Mouse (Mus musculus) skeletal muscle tissue, adult 2 months (tissue): ENCODE measurements around the gene Gm49510.

Experiments
- DNase-seq: peaks from one replicate; pipeline ENCODE4 v3.0.0-alpha.2; 2012; ENCODE audit warnings: low read depth, low spot score

Gm49510 gene

GRCm38 (mm10) chr15:78914823-78915659 is 15.6 kb downstream of the Gm49510 start:
- no peak for DNase-seq

DNA sequence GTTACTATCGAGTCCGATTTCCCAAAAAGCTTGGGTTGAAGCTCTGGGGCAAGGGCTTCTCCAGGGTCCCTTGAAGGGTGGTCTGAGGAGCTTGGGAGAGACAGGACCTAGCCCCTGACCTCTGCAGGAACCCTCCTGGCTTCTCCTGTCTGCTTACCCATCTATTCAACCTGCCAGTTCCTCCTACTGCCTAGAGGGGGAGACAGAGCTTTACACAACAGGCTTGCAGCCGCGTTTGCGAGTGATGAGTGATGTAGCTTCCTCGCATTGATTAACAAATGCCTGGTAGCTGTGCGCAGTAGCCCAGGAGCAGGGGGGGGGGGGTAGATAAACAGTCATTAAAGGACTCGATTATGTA is 16.2 kb downstream of the Gm49510 start:
- peak; percentile 73 for DNase-seq

GRCm38 (mm10) chr15:78916052-78916826 is 16.8 kb downstream of the Gm49510 start:
- DNase-seq: no peak

GRCm38 (mm10) chr15:78918126-78918525 is 18.7 kb downstream of the Gm49510 start:
- no peak for DNase-seq

DNA sequence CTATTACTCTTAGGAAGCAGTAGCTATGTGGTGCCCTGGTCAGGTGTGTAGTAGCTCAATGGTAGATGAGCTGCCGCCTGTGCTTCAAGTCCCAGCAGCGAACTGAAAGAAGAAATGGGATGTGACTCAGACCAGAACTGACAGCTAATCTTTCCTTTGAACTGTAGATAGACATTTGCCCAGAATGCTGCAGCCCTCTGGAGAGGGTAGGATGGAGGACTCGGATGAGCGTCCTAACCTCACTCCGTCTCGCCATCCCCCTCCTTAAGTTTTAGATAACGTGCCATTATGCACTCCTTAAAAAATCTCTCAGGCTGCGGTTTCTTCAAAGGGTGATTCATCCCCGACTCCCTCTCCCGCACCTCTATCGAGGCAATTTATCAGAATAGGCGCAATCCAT is 20.4 kb downstream of the Gm49510 start:
- no peak for DNase-seq

GRCm38 (mm10) chr15:78922700-78923099 is 23.2 kb downstream of the Gm49510 start:
- no peak for DNase-seq

- no peak for DNase-seq
Observed at GRCm38 (mm10) chr15:78923585-78923984, 24.1 kb downstream of the Gm49510 start.

DNA sequence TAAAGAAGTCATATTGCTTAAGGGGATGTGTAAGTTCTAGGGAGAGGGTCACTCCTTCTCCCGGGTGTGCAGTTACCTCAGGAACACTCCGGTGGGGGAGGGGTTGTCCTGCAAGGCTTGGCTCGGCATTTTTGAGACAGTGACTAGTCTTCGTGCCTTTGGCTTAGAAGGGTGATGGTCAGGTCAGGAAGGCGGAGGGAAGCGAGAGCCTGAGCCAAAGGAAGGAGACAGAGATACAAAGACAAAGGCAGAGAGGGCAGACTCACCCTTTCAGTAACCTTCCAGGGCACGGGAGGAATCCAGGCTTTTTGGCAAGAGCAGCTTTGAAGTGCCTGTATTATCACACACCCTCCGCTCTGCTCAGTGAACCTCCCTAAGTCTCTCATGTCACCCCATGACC is 25.7 kb downstream of the Gm49510 start:
- DNase-seq: no peak

DNA sequence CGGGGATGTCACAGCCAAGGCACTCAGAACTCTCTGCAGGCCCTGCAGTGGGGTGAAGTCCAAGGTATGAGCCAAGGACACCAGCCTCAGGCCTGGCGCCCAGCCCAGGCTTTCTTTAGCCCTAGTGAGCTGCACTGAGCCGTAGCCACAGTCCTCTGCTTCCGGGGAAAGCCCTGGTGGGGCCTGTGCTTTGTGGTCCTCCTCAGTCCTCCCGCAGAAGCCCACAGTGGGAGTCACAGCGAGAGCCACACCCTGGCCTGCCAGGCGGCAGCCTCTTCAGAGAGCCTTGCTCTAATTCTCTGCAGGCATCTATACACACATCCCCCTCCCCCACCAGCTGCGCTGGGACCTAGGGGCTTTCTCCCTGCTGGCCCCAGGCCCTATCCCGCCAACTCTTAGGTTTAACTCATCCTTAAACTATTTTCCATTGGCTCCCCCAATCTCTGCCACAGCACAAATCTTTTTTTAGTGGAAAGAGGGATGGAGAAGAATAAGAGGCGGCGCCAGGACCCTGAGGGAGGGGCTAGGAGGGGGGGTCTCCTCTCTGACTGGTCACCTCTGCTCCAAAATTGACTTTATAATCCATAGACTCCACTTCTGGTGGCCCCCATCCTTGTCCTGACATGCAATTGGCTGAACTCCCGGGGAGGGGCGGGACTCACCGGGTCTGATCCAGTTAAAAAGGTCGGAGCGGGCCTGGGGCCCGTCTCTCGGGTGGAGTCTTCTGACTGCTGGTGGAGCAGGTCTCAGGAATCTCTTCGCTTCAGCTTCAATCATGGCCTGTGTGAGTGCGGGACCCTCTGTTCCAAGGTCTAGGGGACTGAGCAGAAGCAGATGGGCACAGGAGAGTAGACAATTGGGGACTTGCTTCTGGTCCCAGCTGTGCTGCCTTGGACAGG is 26.8 kb downstream of the Gm49510 start, which contains the start of gene Lgals1:
Lgals1 (plus strand) TSS at position 705 of the 899 bp plus-strand sequence.
- peak; percentile 96 for DNase-seq

- peak; percentile 68 for DNase-seq
Observed at GRCm38 (mm10) chr15:78927021-78927787, 27.7 kb downstream of the Gm49510 start.

DNA sequence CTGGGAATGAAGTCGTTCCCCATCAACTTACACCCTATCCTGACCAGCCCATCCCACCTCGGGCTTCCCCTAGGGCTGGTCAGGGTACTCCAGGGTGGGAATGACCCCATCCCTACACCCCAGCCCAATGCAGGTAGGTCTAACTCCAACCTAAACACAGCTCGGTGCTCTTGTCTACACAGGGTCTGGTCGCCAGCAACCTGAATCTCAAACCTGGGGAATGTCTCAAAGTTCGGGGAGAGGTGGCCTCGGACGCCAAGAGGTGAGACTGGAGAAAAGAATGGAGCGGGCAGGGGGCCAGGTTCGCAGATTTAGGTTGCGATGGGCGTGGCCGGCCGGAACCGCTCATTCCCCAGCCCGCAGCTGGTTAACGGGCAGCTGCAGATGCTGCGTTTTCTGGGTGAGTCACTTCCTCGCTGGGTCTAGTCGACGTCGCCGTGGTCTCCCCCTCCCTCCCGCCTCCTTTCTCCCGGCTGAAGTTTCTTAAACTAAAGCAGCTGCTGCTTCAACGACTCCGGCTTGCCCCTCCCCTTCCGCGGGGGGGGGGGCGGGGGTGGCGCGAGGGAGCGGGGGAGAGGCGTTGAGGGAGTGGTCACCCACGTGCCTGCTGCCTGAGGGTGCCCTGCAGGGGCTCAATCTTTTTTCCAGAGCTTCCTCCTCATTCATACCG is 28.5 kb downstream of the Gm49510 start:
- DNase-seq: peak; percentile 90

DNA sequence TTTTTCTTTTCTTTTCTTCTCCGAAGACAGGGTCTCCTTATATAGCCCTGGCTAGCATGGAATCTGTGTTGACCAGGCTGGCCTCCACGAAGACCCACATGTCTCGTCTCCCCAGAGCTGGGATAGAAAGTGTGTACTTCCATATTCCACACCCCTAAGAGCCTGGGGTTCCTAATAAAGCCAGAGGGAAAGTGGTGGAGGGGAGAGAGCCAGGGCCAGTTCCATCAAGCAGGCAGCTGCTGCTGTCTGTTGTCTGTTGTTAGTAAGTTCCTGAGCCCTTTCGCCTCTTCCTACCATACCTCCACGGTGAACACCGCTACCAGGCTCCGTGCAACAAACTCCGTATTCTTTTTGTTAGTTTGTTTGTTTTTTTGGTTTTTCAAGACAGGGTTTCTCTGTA is 29.1 kb downstream of the Gm49510 start:
- no peak for DNase-seq

DNA sequence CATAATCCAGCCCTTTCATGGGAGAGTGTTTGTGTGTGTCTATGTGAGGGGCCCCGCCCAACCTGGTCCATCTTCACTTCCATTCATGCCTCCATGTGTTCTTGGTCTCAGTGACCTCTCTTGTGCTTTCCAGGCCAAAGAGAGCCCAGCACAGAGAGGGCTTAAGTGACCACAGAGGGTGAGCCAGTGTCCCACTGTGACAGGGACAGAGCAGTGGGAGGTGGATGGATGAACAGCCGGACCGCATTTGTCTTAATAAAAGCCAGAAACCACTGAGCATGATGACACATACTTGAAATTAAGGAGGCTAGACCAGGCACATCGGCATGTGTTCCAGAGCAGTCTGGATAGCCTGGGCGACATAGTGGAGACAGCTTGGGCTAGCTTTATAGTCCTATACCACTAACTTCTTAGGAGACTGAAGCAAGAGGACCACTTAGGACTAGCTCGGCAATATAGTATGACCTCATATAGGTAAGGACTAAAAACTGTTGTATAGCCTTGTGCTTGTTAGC is 30.8 kb downstream of the Gm49510 start:
- no peak for DNase-seq

GRCm38 (mm10) chr15:78930801-78931426 is 31.4 kb downstream of the Gm49510 start:
- DNase-seq: no peak

GRCm38 (mm10) chr15:78931577-78931976 is 32.1 kb downstream of the Gm49510 start:
- DNase-seq: peak; percentile 71

DNA sequence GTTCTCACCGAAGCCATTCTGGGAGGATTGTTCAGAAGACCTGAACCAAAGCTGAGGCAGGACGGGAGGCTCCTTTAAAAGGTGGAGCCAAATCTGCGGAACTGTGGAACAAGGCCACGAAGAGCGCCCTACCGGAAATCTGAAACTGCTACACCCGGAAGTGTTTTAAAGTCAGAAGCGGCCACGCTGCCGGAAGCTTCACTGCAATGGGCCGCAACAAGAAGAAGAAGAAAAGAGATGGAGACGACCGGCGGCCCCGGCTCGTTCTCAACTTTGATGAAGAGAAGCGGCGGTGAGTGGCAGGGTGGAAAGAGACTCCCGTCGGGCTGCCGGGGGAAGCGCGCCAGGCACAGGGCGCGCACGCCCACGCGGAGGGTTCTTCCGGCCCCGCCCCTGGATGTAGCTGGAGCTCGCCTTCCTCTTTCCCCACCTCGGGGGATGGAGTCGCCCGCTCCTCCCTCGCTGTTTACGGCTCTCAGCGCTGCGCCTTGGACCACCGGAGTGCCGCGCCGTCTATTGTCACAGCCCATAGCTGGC is 35.4 kb downstream of the Gm49510 start, which contains the start of gene Nol12:
Nol12 (plus strand) TSS at position 150 of the 537 bp plus-strand sequence.
- peak; percentile 77 for DNase-seq

GRCm38 (mm10) chr15:78936403-78936802 is 36.9 kb downstream of the Gm49510 start:
- no peak for DNase-seq

DNA sequence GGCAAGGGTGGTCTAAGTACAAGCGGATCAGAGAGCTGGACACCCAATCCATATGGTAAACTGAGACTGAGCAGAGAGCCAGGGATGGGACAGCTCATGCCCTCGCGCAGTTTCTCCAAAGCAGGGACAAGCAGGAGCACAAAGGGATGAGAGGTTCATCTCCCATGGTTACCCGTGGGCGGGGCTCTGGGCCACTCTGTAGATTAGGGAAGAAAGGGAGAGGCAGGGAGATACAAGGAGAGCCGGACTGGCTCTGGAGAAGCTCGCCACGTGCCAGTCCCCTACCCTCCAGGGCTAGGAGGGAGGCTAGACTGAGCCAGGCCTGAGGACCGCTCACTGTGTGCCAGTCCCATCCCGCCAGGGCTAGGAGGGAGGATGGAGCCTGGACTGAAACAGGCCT is 37.8 kb downstream of the Gm49510 start:
- no peak for DNase-seq

DNA sequence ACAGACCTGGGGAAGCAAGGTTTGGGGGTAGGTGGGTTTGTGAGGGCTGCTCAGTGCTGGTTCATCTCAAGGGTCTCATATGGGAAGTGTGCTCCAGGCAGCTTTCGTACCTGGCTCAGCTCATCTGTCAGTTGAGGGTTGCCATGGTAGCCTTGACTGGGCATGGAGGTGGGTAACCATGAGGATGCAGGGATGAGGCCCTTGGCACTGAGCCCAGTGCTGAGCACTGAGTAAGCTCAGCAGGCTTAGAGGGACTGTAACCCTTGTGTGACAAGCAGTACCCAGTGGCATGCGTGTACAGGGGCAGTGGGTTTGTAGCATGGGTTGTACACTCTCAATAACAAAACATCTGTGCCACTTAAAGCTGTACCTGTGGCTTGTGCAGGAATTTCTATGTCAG is 38.5 kb downstream of the Gm49510 start:
- no peak for DNase-seq
